Mouse (Mus musculus) retina, adult 2 months (tissue): ENCODE measurements at regions not wholly inside any gene's neighbourhood (a gene's known extent, or its start where the extent isn't known, plus 50 kb on each side); places are given as distances from the start of the nearest gene placed in this dataset.

ENCODE experiments used
- DNase-seq: peaks from one replicate; pipeline ENCODE4 v3.0.0-alpha.2; 2012; ENCODE audit warnings: low read depth, low spot score

- no peak for DNase-seq
Observed at GRCm38 (mm10) chr2:117811931-117812330, 299.7 kb upstream of the Thbs1 start.

- DNase-seq = no peak
Observed at GRCm38 (mm10) chr2:117819701-117820225, 291.9 kb upstream of the Thbs1 start.

- no peak for DNase-seq
Observed at GRCm38 (mm10) chr2:117820708-117821107, 291.0 kb upstream of the Thbs1 start.

- no peak for DNase-seq
Observed at GRCm38 (mm10) chr2:117825088-117825487, 286.6 kb upstream of the Thbs1 start.

GRCm38 (mm10) chr2:117827278-117827677 is 284.4 kb upstream of the Thbs1 start:
- no peak for DNase-seq

GRCm38 (mm10) chr2:117838387-117838786 is 273.3 kb upstream of the Thbs1 start:
- DNase-seq = no peak

- no peak for DNase-seq
Observed at GRCm38 (mm10) chr2:117840406-117840805, 271.3 kb upstream of the Thbs1 start.

- DNase-seq = no peak
Observed at GRCm38 (mm10) chr2:117842309-117842986, 269.2 kb upstream of the Thbs1 start.

- DNase-seq = no peak
Observed at GRCm38 (mm10) chr2:117852442-117852841, 259.2 kb upstream of the Thbs1 start.

- DNase-seq = no peak
Observed at GRCm38 (mm10) chr2:117862301-117862700, 249.4 kb upstream of the Thbs1 start.

- DNase-seq = no peak
Observed at GRCm38 (mm10) chr2:117865119-117865518, 246.6 kb upstream of the Thbs1 start.

- no peak for DNase-seq
Observed at GRCm38 (mm10) chr2:117866946-117867345, 244.7 kb upstream of the Thbs1 start.

GRCm38 (mm10) chr2:117867409-117867808 is 244.3 kb upstream of the Thbs1 start:
- no peak for DNase-seq

- DNase-seq = no peak
Observed at GRCm38 (mm10) chr2:117868857-117869256, 242.8 kb upstream of the Thbs1 start.

- no peak for DNase-seq
Observed at GRCm38 (mm10) chr2:117871507-117872282, 240.0 kb upstream of the Thbs1 start.

- DNase-seq = no peak
Observed at GRCm38 (mm10) chr2:117877816-117878215, 233.9 kb upstream of the Thbs1 start.

GRCm38 (mm10) chr2:117882136-117882535 is 229.5 kb upstream of the Thbs1 start:
- DNase-seq = no peak

GRCm38 (mm10) chr2:117882890-117883289 is 228.8 kb upstream of the Thbs1 start:
- no peak for DNase-seq

GRCm38 (mm10) chr2:117886516-117886915 is 225.2 kb upstream of the Thbs1 start:
- DNase-seq = no peak

GRCm38 (mm10) chr2:117901311-117901710 is 210.4 kb upstream of the Thbs1 start:
- no peak for DNase-seq

- DNase-seq = no peak
Observed at GRCm38 (mm10) chr2:117902837-117903236, 208.8 kb upstream of the Thbs1 start.

GRCm38 (mm10) chr2:117903705-117904104 is 208.0 kb upstream of the Thbs1 start:
- no peak for DNase-seq

GRCm38 (mm10) chr2:117906509-117906908 is 205.2 kb upstream of the Thbs1 start:
- DNase-seq = no peak
